Mouse (Mus musculus): ENCODE results near the gene Neurod2.
A peak's percentile ranks its signal among the peaks of the same experiment; 100 is the strongest.

Neurod2 gene

GRCm38 (mm10) chr11:98331401-98331800, 2.0 kb upstream of the Neurod2 start:
- DNase-seq = peak; percentile 49

GRCm38 (mm10) chr11:98330745-98331204, 1.3 kb upstream of the Neurod2 start:
- DNase-seq = peak; percentile 60

- DNase-seq = peak; percentile 83
Observed at GRCm38 (mm10) chr11:98329960-98330744, 704 bp upstream of the Neurod2 start.

GRCm38 (mm10) chr11:98328371-98329069, 928 bp downstream of the Neurod2 start:
- DNase-seq = peak; percentile 76

DNA sequence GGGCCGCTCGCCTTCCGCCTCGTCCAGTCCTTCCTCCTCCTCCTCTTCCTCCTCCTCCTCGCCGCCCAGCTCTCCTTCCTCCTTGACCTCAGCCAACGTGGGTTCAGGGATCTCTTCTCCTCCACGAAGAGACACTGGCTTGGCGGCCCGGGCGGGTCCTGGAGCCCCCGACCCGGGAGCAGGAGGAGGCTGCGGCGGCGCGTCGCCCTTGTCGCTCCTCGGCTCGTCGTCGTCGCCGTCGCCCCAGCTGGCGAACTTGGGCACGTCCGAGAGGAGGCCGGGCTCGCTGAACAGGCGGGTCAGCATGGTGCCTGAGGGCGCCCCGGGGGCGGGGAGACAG, 1.4 kb downstream of the Neurod2 start:
- DNase-seq = peak; percentile 75

GRCm38 (mm10) chr11:98327136-98328030, 2.1 kb downstream of the Neurod2 start:
- DNase-seq = no peak

DNA sequence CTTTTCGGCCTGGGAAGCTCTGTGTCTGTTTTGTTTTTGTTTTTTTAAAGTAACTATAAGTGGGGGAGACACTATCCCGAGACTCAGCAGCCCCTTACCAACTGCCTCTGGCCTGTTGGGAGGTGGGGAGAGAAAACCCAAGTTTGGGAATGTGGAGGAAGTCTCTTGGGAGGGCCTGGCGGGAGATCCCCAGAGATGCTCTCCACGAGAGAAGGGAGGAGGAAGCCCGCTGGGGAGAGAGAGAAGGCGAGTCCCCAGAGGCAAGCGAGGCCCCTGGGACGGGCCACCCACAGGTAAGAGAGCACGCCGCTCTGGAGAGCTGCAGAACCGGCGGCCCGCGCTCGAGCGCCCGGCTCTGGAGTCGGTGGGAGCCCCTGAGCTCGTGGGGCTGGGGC, 2.7 kb downstream of the Neurod2 start:
- DNase-seq = peak; percentile 43

GRCm38 (mm10) chr11:98325821-98326218, 3.6 kb downstream of the Neurod2 start:
- peak; percentile 60 for DNase-seq

- peak; percentile 56 for DNase-seq
Observed at GRCm38 (mm10) chr11:98325191-98325820, 4.1 kb downstream of the Neurod2 start.

DNA sequence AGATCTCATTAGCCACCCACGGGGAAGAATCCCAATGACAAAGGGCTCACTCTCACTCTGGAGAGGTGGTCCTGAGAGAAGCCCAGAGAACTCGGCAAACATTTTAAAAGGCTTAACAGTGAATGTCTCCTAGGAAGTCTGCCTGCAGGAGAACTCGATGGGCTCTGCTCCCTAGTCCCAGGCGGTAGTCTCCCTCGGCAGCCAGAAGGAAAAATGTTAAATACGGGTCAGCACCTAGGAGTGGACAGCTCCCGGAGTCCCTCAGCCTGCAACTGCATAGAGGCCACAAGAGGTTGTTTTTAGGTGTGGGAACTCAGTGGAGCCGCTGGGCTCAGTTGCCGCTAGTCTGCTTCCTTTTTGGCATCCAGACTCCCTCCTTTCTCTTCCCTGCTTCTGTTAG, 5.5 kb downstream of the Neurod2 start:
- DNase-seq = peak; percentile 42

- peak; percentile 64 for DNase-seq
Observed at GRCm38 (mm10) chr11:98323136-98323866, 6.1 kb downstream of the Neurod2 start.

DNA sequence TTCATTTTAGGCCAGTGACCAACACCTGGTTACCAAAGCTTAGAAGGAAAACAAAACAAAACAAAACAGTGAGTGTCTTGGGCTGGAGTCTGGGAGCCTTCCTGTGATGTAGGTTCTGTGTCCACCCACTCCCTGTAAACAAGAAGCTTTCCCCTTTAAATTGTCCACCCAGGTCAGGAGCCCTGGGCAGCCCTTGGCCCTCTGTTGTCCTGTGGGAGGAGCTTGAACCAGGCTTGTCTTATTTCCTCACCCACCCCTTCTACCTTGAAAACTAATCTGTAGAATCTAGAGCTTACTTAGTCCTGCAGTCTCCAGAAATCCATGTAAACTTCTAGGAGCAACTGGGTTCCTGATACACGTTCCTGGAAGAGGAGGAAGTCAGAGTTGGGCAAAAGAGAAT, 7.3 kb downstream of the Neurod2 start:
- peak; percentile 63 for DNase-seq

DNA sequence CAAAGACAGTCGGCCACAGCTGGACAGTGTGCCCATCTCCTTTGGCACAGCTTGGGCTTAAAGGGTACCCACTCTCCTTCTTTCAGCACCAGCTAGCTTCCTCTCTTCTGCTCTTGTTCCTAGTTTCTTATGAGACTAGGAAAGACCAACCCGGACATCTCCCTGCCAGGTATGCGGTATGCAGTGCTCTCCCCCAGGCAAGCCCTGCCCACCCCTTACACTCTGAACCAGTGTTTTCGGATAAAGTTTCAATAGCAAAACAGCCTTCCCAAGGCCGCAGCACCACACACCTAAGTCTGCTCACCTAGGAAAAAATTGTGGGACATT, 7.8 kb downstream of the Neurod2 start:
- no peak for DNase-seq

DNA sequence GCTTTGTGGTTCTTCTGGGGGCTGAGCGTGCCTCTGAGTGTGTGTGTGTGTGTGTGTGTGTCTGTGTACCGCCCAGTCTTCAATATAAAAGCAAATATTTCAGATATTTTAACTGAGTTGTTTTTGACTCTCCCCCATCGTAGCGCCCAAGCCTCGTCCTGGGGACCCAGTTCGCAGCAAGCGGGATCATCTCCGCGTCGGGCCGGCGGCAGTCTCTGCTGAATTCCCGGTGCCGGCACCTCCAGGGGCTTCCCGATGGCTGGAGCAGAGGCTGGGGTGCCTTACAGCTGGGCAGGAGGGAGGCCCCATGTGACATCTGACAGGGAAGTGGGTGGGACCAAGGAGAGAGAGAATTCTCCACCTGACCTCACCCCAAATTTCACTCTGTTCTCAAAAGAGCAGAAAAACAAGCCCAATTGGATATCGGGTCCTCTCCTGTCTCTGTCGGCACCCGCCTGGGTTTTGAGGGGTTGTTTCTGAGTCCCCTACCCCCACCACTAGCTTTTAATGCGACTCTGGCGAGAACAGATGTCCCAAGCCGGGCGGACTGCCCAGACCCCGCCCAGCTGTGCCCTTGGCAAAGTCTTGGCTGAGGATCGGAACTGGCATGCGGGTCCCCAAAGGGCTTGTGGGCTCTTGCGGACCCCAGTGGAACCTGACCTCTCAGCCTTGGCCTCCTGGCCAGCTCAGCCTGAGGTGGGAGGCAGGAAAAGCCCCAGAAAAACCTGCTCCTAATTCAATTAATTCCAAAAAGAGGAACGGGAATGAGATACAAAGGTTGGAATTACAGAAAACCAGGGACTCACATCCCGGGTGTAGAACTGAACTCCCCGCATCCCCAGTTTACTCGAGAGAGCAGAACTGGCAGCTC, 8.4 kb downstream of the Neurod2 start:
- peak; percentile 76 for DNase-seq

DNA sequence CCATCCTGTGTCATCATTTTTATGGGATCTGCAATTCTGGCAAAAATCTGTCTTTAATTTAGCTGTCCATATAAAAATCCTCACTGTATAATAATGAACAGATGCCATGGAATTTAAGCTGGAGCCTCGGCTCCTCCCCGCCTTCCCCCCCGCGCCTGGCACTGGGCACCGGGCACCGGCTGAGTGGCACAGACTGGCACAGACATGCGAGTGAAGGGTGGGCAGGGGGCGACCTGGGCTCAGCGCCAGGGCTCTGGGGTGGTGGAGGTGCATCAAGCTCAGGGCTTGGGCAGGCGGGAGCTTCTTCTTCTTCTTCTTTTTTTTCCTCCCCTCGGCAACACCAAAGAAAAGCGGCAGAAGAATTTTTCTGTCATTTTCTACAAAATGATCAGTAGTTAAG, 9.1 kb downstream of the Neurod2 start:
- peak; percentile 79 for DNase-seq

- DNase-seq = peak; percentile 56
Observed at GRCm38 (mm10) chr11:98319944-98320343, 9.5 kb downstream of the Neurod2 start.

GRCm38 (mm10) chr11:98319544-98319943, 9.9 kb downstream of the Neurod2 start:
- DNase-seq = no peak

GRCm38 (mm10) chr11:98319120-98319519, 10.3 kb downstream of the Neurod2 start:
- peak; percentile 75 for DNase-seq

- DNase-seq = peak; percentile 71
Observed at GRCm38 (mm10) chr11:98318421-98319116, 10.9 kb downstream of the Neurod2 start.

GRCm38 (mm10) chr11:98317479-98317878, 12.0 kb downstream of the Neurod2 start:
- DNase-seq = no peak
